Mouse (Mus musculus): ENCODE measurements around the gene 1700016H13Rik.

1700016H13Rik gene

DNA sequence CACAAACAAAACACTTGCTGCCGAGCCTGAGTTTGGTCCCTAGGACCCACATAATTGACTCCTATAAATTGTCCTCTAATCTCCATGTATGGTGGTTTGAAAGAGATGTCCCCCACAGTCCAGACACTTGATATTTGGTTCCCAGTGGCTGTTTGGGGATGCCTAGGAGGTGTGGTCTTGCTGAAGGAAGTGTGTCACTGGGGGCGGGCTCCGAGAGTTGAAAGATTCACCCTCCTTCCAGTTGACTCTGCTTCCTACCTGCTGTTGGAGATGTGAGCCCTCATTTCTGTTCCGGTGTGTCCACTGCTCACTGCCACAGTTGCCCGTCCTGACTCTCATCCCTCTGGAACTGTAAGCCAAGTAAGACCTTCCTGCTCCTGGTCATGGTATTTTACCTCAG is 23.2 kb upstream of the 1700016H13Rik start:
- in situ Hi-C loops (cut with MboI; ENCODE audit: low pct_unique_long_range_greater_than_20kb in 1 of 2, low sequenced_read_pairs in 2 of 2, unreplicated experiment in 1 of 2) = loop anchor here (10.0 to 25.0 kb wide), 2 partner anchors 133 to 156 kb away; no protein-coding TSS in a partner anchor

DNA sequence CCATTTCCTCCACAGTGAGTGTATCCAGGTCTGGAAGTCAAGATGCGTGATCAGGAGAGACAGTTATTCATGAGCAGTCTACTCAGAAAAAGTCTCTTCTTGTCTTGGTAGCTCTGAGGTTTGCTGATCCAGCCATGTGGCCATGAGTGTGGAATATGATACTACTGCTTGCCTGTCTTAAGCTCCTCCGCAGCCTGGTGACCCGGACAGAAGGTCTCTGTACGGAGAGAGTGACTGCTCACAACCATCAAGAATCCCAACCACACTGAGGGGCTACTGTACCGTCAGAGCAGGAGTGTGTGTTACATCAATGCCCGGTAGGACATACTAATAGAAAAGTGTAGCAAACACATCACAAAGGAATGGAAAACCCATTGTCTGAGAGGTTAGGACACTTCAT is 22.1 kb upstream of the 1700016H13Rik start:
- in situ Hi-C loops (cut with MboI; ENCODE audit: low pct_unique_long_range_greater_than_20kb in 1 of 2, low sequenced_read_pairs in 2 of 2, unreplicated experiment in 1 of 2) = loop anchor here (10.0 to 25.0 kb wide), 2 partner anchors 134 to 157 kb away; no protein-coding TSS in a partner anchor

DNA sequence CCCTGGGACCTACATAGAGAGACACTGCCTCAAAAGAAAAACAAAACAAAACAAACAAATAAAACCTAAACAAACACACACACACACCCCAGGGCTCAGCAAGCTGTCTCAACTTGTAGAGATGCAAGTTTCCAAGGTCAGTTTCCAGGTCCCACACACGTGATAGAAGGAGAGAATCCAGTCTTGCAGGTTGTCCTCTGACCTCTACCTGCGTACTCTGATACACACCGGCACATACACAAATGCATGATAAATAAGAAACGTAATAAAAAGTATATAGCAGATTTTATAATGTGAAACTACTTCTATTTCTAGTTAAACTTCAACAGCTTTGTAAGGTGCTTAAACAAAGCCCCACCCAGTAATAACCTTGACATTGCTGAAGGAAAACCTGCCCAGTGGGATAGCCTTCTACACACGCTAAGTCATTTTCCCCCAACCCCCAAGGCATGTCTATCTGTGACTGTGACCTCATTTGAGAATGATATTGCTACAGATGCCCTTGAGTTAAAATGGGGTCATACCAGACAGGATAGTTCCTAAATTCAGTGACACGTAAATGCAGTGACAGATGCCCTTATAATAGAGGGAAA is 20.6 kb upstream of the 1700016H13Rik start:
- in situ Hi-C loops (cut with MboI; ENCODE audit: low pct_unique_long_range_greater_than_20kb in 1 of 2, low sequenced_read_pairs in 2 of 2, unreplicated experiment in 1 of 2) = loop anchor here (10.0 to 25.0 kb wide), 2 partner anchors 136 to 158 kb away; no protein-coding TSS in a partner anchor

DNA sequence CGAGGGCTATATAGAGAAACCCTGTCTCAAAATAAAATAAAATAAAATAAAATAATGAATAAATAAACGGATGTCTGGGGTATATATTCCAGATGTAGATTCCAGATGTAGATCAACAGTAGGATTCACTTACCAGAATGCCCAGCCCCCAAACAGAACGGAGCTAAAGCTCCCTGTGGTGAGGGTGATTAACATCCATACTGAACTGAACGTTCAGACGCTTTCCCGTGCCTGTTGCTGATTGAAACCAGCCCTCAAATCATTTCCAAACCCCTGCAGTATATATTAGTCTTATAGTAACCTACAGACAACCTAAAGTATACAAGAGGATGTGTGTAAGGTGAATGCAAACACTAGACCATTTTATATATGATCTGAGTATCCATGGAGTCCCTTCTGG is 18.7 kb upstream of the 1700016H13Rik start:
- in situ Hi-C loops (cut with MboI; ENCODE audit: low pct_unique_long_range_greater_than_20kb in 1 of 2, low sequenced_read_pairs in 2 of 2, unreplicated experiment in 1 of 2) = loop anchor here in 1 of 2 experiments (10.0 kb wide), 1 partner anchor 160 kb away; no protein-coding TSS in a partner anchor

DNA sequence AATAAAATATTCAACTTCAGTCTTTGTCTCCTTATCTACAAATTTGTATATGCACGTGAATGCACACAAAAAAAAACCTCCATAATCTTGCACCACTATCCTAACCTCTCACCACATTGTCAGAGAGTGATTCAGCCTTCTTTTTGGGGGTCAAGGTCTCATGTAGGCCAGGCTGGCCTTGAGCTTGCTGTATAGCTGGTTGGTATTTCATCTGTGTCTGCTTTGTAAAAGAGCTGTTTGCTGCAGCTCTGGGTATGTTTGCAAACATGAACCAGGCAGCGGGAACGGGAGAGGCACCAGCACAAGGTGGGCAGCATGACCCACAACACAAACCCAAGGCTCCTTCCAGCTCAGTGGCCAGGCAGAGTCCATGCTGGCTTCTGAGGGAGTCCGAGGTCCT is 17.8 kb upstream of the 1700016H13Rik start:
- in situ Hi-C loops (cut with MboI; ENCODE audit: low pct_unique_long_range_greater_than_20kb in 1 of 2, low sequenced_read_pairs in 2 of 2, unreplicated experiment in 1 of 2) = loop anchor here in 1 of 2 experiments (10.0 kb wide), 1 partner anchor 161 kb away; no protein-coding TSS in a partner anchor

DNA sequence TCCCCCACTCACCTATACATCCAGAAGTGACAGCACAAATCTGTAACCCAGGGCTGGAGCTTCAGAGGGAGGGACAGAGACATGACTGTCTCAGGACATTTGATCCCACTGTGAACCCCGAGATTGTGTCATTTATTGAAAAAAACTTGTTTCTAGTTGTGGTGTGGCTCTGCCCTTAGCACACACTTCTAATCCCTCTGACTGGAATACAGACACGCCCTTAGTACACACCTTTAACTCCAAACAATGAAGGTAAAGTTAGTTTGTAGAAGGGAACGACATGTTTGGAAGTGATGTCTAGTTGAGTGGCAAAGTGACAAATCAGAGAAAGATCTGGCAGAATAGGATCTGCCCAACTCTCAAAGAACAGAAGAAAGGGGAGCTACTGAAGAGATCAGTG is 16.0 kb upstream of the 1700016H13Rik start:
- in situ Hi-C loops (cut with MboI; ENCODE audit: low pct_unique_long_range_greater_than_20kb in 1 of 2, low sequenced_read_pairs in 2 of 2, unreplicated experiment in 1 of 2) = loop anchor here in 1 of 2 experiments (10.0 kb wide), 1 partner anchor 163 kb away; no protein-coding TSS in a partner anchor

DNA sequence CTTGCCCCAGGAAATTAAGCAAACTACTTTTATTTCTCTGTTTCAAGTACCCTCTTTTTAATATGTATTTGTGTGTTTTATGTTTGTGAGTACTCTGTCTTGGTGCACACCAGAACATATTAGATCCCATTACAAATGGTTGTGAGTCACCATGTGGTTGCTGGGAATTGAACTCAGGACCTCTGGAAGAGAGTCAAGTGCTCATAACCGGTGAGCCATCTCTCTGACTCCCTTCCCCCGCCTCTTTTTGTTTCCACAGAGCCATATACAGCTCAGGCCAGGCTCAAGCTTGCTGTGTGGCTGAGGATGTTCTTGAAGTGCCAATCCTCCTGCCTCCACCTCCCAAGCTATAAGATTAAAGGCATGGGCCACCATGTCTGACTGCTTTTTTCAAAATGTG is 10.1 kb upstream of the 1700016H13Rik start:
- in situ Hi-C loops (cut with MboI; ENCODE audit: low pct_unique_long_range_greater_than_20kb in 1 of 2, low sequenced_read_pairs in 2 of 2, unreplicated experiment in 1 of 2) = no loop called here

DNA sequence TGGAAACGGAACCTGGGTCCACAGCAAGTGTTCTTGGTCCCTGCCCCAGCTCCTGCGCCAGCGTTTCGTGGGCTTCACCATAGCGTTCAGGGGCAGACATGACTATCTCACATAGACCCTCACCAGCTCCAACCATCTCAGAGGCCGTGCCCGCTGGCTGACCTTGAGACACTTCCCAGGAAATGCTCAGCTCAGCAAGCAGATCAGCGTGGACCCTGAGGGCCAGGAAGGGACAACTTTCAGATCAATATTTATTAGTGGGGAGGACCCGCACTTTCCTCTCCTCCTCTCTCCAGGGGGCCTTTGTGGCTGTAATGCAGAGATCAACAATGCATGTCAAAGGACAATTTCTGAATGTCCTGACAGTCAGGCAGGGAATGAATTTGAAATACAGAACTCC is 9.1 kb upstream of the 1700016H13Rik start:
- in situ Hi-C loops (cut with MboI; ENCODE audit: low pct_unique_long_range_greater_than_20kb in 1 of 2, low sequenced_read_pairs in 2 of 2, unreplicated experiment in 1 of 2) = no loop called here

DNA sequence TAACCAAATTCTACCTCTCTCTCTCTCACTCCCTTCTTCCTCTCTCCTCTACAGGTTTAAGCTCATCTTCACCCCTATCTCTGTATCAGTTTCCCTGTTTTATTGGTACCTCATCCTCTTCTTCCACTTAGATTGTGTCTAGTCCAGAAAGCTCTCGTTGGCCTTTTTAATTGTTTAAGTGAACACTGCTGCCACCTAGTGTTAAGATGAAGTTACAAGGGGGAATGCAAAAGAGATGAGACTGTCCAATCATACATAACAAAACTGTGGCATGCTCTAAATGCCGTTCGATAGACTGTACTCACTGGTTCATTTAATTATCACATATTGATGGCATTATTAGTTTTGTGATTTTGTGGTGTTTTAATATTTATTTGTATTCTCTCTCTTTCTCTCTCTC is 3.8 kb upstream of the 1700016H13Rik start:
- in situ Hi-C loops (cut with MboI; ENCODE audit: low pct_unique_long_range_greater_than_20kb in 1 of 2, low sequenced_read_pairs in 2 of 2, unreplicated experiment in 1 of 2) = no loop called here

DNA sequence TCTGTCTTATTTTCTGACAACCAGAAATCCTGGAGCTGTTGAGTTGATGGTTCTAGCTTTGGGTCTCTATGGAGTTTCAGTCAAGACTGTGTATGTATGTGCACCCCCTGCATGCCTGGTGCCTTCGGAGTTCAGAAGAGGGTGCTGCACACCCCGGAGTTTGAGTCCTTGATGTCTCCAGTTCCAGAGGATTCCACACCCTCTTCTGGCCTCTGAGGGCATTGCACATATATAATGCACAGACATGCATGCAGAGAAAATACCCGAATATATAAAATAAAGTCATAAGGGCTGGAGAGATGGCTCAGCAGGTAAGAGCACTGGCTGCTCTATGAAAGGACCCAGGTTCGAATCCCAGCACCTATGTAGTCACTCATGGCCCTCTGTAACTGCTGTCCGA is 3.1 kb upstream of the 1700016H13Rik start:
- in situ Hi-C loops (cut with MboI; ENCODE audit: low pct_unique_long_range_greater_than_20kb in 1 of 2, low sequenced_read_pairs in 2 of 2, unreplicated experiment in 1 of 2) = no loop called here

DNA sequence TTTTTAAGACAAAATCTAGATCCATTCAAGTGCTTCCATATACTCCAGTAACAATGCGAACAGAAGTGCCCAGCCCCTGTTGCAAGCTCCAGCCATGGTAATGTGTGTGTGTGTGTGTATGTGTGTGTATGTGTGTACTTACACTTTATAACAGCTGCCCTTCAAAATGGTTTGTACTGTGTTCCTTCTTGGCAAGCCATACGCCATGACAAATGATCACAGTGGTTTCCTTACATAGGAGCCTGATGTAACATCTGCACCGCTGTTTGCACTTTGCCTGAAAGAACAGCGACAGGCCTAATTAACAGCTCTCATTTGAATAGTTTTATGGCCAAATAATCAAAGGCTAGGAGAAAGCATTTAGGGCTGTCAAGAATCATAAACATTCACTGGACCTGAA is 1.0 kb downstream of the 1700016H13Rik start:
- in situ Hi-C loops (cut with MboI; ENCODE audit: low pct_unique_long_range_greater_than_20kb in 1 of 2, low sequenced_read_pairs in 2 of 2, unreplicated experiment in 1 of 2) = loop anchor here (5.0 kb wide), 1 partner anchor 297 kb away; no protein-coding TSS in a partner anchor

DNA sequence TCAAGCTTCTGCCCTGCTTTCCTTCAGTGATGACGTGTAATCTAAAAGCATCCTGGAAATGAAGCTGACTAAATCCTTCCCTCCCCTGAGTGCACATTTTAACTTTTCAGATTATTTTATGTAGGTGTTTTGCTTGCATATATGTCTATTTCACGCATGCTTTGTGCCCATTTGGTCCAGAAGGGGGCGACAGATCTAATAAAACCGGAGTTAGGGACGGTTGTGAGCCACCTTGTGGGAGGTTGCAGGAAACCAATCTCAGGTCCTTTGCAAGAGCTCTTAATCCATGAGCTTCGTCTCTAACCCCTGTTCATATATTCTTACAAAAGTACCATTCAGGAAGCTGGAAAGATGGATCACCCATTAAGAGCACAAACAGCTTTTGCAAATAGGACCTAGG is 1.6 kb downstream of the 1700016H13Rik start:
- in situ Hi-C loops (cut with MboI; ENCODE audit: low pct_unique_long_range_greater_than_20kb in 1 of 2, low sequenced_read_pairs in 2 of 2, unreplicated experiment in 1 of 2) = loop anchor here (5.0 kb wide), 1 partner anchor 297 kb away; no protein-coding TSS in a partner anchor

DNA sequence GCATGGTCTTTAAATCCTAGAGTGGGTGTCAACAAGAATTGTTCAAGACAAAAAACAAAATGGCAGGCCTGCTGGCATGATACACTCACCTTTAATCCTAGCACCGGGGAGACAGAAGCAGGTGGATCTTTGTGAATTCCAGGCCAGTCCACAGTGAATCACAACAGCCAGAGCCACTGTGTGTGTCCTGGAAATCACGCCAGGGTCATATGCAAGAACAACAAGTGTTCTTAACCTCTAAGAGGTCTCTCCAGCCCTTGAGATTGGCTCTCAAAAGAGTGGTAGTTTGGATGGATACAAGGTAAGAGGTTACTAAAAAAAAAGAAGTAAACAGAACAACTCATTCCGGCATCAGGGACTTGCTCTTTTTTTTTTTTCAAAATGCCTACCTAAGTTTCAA is 8.5 kb downstream of the 1700016H13Rik start:
- in situ Hi-C loops (cut with MboI; ENCODE audit: low pct_unique_long_range_greater_than_20kb in 1 of 2, low sequenced_read_pairs in 2 of 2, unreplicated experiment in 1 of 2) = no loop called here

DNA sequence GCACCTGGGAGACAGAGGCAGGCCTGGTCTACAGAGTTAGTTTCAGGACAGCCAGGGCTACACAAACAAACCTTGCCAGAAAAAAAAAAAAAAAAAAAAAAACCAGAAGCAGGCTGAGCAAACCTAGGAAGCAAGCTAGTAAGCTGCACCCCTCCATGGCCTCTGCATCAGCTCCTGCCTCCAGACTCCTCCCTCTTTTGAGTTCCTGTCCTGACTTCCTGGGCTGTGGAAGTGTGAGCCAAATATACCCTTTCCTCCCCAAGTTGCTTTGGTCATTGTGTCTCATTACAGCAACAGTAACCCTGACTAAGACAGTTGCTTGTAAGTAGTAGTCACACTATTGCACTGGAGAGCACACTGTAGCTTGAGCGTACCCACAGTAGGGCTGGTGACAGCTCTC is 11.6 kb downstream of the 1700016H13Rik start:
- in situ Hi-C loops (cut with MboI; ENCODE audit: low pct_unique_long_range_greater_than_20kb in 1 of 2, low sequenced_read_pairs in 2 of 2, unreplicated experiment in 1 of 2) = no loop called here

DNA sequence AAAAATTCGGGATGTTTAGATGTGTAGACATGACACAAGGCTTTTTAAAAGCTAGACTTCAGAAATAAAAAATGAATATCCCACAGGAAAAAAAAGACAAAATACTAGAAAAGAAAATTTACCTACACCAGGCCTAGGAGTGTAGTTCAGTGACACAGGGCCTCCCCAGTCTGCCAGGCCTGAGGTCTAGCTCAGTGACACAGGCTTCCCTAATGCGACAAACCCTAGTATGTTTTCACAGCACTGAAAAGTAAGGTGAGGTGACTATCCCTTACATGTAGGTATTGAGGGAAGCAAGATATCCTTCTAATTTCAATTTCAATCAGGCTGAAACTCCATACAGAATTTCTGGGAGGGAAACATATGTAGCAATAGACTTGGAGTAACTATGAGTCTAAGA is 18.6 kb downstream of the 1700016H13Rik start:
- in situ Hi-C loops (cut with MboI; ENCODE audit: low pct_unique_long_range_greater_than_20kb in 1 of 2, low sequenced_read_pairs in 2 of 2, unreplicated experiment in 1 of 2) = no loop called here

DNA sequence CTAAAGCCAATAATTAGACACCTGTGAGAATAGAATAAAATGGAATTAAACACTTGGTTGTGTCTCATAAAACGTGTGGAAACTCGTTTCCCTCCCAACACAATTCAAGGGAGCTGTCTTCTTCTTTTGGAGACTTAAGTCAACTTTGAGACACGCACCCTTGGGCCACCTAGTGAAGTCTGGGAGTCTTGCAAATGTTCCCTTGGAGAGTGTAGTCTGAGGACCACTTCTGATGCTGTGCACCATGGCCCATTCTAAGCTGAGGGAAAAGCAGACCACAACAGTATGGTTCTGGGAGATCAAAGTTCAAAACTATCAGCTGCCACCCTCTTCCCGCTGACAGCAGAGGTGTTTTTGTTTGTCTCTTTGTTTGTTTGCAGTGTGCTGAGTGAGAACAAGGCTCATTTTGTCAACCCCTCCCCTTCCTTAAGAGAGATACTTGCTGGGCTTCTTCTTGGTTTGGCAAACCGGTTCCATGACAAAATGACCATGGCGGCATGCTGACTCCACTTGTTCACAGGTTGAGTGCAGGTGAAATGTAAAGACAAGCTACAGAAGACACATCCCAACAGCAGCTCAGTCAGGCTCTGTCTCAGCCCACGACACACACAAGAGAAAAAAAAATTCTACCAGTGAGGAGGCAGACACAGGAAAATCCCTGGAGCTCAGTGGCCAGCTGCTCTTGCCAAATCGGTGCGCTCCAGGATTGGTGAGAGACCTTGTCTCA is 25.8 kb downstream of the 1700016H13Rik start:
- in situ Hi-C loops (cut with MboI; ENCODE audit: low pct_unique_long_range_greater_than_20kb in 1 of 2, low sequenced_read_pairs in 2 of 2, unreplicated experiment in 1 of 2) = no loop called here

DNA sequence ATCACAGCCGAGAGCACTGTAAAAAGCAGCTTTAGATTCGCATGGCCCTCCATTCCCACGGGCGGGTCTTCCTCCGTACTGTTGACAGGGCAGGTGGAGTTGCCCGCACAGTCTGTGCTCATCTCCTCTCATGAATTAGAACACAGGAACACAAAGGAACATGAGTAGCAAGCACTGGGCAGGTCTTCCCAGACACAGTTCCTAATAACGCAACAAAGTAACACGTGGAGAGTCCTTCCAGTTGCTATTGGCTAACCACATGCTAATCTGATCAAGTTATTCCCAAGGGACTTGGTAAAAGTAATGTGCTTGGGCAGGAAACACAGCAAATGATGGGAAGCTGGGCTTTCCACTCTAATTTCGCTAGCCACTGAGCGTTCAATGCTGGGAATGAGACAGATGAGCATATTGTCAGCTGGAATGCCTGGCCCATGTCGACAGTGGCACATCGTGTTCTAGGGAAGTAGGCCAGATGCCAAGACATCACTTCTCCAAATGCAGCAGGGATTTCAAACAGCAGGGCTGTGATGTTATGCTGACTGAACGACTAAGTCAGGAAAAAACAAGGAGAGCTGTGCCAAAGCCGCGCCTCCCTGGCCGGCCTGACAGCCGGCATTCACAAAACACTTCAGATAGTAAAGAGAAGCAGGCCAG is 26.6 kb downstream of the 1700016H13Rik start, which contains the start of gene Slc10a6:
Gene Slc10a6, minus strand, starts transcription at position 293 of the 654 bp plus-strand sequence.
- in situ Hi-C loops (cut with MboI; ENCODE audit: low pct_unique_long_range_greater_than_20kb in 1 of 2, low sequenced_read_pairs in 2 of 2, unreplicated experiment in 1 of 2) = no loop called here

DNA sequence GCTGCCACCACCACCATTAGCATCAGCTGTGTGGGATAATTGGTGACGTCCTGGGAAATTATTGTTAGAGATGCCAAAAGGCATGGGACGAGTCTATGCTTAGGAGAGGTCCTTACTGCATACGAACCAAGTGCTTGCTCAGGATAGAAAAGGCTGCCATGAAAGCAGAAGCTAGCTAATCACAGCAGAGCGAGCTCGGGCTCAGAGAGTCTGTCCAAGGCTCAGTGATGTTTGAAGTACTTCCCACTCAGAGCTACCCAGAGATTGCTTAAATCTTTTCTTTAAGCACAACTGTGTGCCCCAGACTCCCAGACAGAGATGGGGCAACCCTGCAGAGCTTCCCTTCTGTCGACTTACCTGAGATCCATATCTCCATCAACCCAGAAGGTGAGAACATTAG is 27.3 kb downstream of the 1700016H13Rik start:
- in situ Hi-C loops (cut with MboI; ENCODE audit: low pct_unique_long_range_greater_than_20kb in 1 of 2, low sequenced_read_pairs in 2 of 2, unreplicated experiment in 1 of 2) = no loop called here

DNA sequence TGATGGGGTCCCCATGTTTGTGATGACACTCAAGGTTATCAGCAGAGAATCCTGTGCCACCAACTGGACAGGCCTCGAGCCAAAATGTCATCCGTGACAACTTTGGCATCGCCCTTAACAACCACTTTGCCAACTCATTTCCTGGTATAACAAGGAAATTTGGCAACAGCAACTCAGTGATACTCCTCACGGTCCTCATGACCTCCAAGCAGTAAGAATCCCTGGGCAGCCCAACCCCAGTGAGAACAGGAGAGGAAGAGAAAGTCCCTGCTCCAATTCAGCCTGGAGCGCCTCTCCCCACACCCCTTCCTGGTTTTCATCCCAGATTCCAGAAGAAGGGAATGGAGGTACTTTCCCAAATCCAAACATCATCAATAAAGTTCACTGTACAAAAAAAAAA is 31.0 kb downstream of the 1700016H13Rik start:
- in situ Hi-C loops (cut with MboI; ENCODE audit: low pct_unique_long_range_greater_than_20kb in 1 of 2, low sequenced_read_pairs in 2 of 2, unreplicated experiment in 1 of 2) = loop anchor here in 1 of 2 experiments (25.0 kb wide), 1 partner anchor 288 kb away; no protein-coding TSS in a partner anchor

Data from mouse embryonic stem cell (cell line).